ENCODE assay signal across 9 mouse cellular contexts in genomic region chr7:110237451-110237836, GRCm38 (mm10). TPM values are rescaled to one million over a fixed set of nuclear protein-coding genes. Genes with fewer than 3 reads are reported as not detected.
A peak's percentile ranks its signal among the peaks of the same experiment; 100 is the strongest.
DNase-seq lines count a peak whose midpoint lies in the region; ATAC-seq and TF ChIP-seq lines count a peak whose summit lies in the region.
"Had no signal": no experiment of that assay in that cellular context is flagged by ENCODE, and none has a peak within 500 bp of the region (broad histone marks: within the 10 kb centered on the region; RNA-seq: fewer than 3 reads in every experiment).

No protein-coding gene starts in this region.

- H3K27ac ChIP-seq in kidney, adult 2 months (ENCODE audit: insufficient read depth, low read depth, low read length) = peak overlapping the region; percentile 98
- H3K27ac ChIP-seq in heart, embryonic 16.5 days (ENCODE audit: low read length) = peak overlapping the region; percentile 73
- H3K27ac ChIP-seq in midbrain, postnatal 0 days (ENCODE audit: low read depth, low read length) = 0 out of 2 replicates have a peak overlapping the region, but pooled peaks have one; percentile 14

- no peak for TF ChIP-seq POLR2A in kidney, adult 2 months (IDR thresholded peaks at IDR 0.05; ENCODE audit: low read depth, low read length)

- WGBS in kidney, adult 2 months = 34% methylated on average over 3 of the region's 3 CpGs
- WGBS in heart, embryonic 16.5 days = 42% methylated on average over 3 of the region's 3 CpGs
- WGBS in midbrain, postnatal 0 days = 24% methylated on average over 3 of the region's 3 CpGs

- no peaks in the 10 kb centered on the region for H3K9me3 ChIP-seq in heart, embryonic 16.5 days (replicated peaks; ENCODE audit: control insufficient read depth, low read length)
- H3K9me3 ChIP-seq in midbrain, postnatal 0 days (ENCODE audit: low read length) = no peaks in the 10 kb centered on the region

- no peaks in the 10 kb centered on the region for H3K27me3 ChIP-seq in kidney, adult 2 months (replicated peaks; ENCODE audit: control insufficient read depth, insufficient read depth, low read length)
- no peaks in the 10 kb centered on the region for H3K27me3 ChIP-seq in heart, embryonic 16.5 days (ENCODE audit: control insufficient read depth, insufficient read depth, low read length)
- no peaks in the 10 kb centered on the region for H3K27me3 ChIP-seq in midbrain, postnatal 0 days (ENCODE audit: insufficient read depth, low read length)

- H3K4me3 ChIP-seq in kidney, adult 2 months (ENCODE audit: insufficient read depth, low read depth, low read length) = no peak overlapping the region; the same call in 1 of the 2 replicates
- no peak overlapping the region for H3K4me3 ChIP-seq in heart, embryonic 16.5 days (ENCODE audit: low read length)
- H3K4me3 ChIP-seq in midbrain, postnatal 0 days (ENCODE audit: low read depth, low read length) = no peak overlapping the region

- peaks cover 29% of the 10 kb centered on the region for H3K4me1 ChIP-seq in kidney, adult 2 months (ENCODE audit: control insufficient read depth, insufficient read depth, low read length)
- H3K4me1 ChIP-seq in heart, embryonic 16.5 days (ENCODE audit: control insufficient read depth, insufficient read depth, low read length) = peaks cover 15% of the 10 kb centered on the region
- no peaks in the 10 kb centered on the region for H3K4me1 ChIP-seq in midbrain, postnatal 0 days (ENCODE audit: insufficient read depth, low read length)

- no peak for TF ChIP-seq CTCF in kidney, adult 2 months (conservative IDR thresholded peaks at IDR 0.05; ENCODE audit: insufficient read depth, insufficient read length, low read depth, low read length)
- TF ChIP-seq CTCF in midbrain, postnatal 0 days (IDR thresholded peaks at IDR 0.05) = no peak

- no peaks in the 10 kb centered on the region for H3K36me3 ChIP-seq in kidney, adult 2 months (ENCODE audit: control insufficient read depth, insufficient read depth, low read length)
- H3K36me3 ChIP-seq in heart, embryonic 16.5 days (ENCODE audit: control insufficient read depth, insufficient read depth) = no peaks in the 10 kb centered on the region
- no peaks in the 10 kb centered on the region for H3K36me3 ChIP-seq in midbrain, postnatal 0 days (ENCODE audit: insufficient read depth, low read length)

- peak; percentile 73 for DNase-seq in kidney, adult 2 months
- no peak for DNase-seq in kidney, postnatal 25 days
- DNase-seq in NIH3T3 (ENCODE audit: low read depth) = peak; percentile 56
- no peak for DNase-seq in midbrain, postnatal 0 days (ENCODE audit: low spot score)
- no peak for DNase-seq in urinary bladder, postnatal 25 days (ENCODE audit: low spot score)
- DNase-seq in adrenal gland, adult (ENCODE audit: inconsistent age in 2 of 2, low spot score in 1 of 2) = no peak
- DNase-seq: gastrocnemius, postnatal 14 days had no signal

- H3K4me2 ChIP-seq in heart, embryonic 16.5 days (ENCODE audit: low read depth, low read length) = peak overlapping the region; percentile 20; the same call in 1 of the 2 replicates
- no peak overlapping the region for H3K4me2 ChIP-seq in midbrain, postnatal 0 days (ENCODE audit: low read depth, low read length, poor library complexity, severe bottlenecking)

- H3K9ac ChIP-seq in heart, embryonic 16.5 days (ENCODE audit: low read length) = no peak overlapping the region; the same call in 1 of the 2 replicates
- 0 out of 2 replicates have a peak overlapping the region, but pooled peaks have one; percentile 9 for H3K9ac ChIP-seq in midbrain, postnatal 0 days (replicated peaks; ENCODE audit: low read length, poor library complexity, severe bottlenecking)

- ATAC-seq in heart, embryonic 16.5 days (replicated peaks; ENCODE audit: extremely low read depth, insufficient read depth, low FRiP score) = peak; percentile 63
- no peak for ATAC-seq in midbrain, postnatal 0 days (ENCODE audit: low FRiP score)
- no peak for ATAC-seq in frontal cortex, adult (ENCODE audit: low TSS enrichment)

RNA-seq across cellular contexts. Expression of gene Swap70, which starts 15.9 kb away (rescaled TPM):
- polyA plus RNA-seq in kidney, adult 2 months (2012; rRNA removed) = 10.0 and 12.5 TPM in 2 replicates
- polyA plus RNA-seq in heart, embryonic 16.5 days (2015; fragmentation: Nextera tagmentation; extraction: Ambion mirVana) = 21.4 and 22.3 TPM in 2 replicates
- total RNA-seq in midbrain, postnatal 0 days (2014; rRNA removed) = 7.3 and 11.4 TPM in 2 replicates
- 6.3 and 7.0 TPM in 2 replicates for polyA plus RNA-seq in midbrain, postnatal 0 days (2015; fragmentation: Nextera tagmentation; extraction: Ambion mirVana)

Comparison
In these comparisons a context has a peak if more than half of its experiments do, and no peak if none do; other contexts are left out.
1. DNase-seq: peak in kidney, adult 2 months (single experiment) and NIH3T3 (single experiment); none in kidney, postnatal 25 days (0 of 2), midbrain, postnatal 0 days (single experiment), urinary bladder, postnatal 25 days (single experiment) and adrenal gland, adult (0 of 2).
2. H3K27ac ChIP-seq: peak in every context shown above with its lines; median percentile 98 in kidney, adult 2 months; 73 in heart, embryonic 16.5 days; 14 in midbrain, postnatal 0 days.